Mouse (Mus musculus): ENCODE measurements around the gene Krt25.

Gene Krt25

GRCm38 (mm10) chr11:99279986-99280385 is 42.8 kb downstream of the Krt25 start:
- DNase-seq (ENCODE audit: inconsistent ontology term): no peak

DNA sequence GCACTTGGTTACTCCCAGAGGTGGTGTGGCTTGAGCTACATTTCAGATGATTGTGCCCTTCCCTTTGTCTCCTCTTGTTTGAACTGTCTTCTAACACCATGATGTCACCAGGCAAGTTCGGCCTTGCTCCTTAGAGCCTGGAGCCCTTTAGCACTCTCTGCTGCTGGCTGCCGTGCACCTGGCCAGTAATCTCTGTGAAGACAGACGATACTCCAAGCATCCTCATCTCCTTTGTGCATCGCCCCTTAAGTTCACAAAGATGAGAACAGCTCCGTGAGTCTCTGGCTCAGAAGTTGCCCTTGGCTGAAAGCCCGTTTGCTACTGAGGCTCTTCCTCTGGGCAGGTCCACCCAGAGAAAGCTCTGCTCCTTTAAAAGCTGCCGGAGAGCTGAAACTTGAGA is 46.0 kb downstream of the Krt25 start:
- DNase-seq (ENCODE audit: inconsistent ontology term): no peak

DNA sequence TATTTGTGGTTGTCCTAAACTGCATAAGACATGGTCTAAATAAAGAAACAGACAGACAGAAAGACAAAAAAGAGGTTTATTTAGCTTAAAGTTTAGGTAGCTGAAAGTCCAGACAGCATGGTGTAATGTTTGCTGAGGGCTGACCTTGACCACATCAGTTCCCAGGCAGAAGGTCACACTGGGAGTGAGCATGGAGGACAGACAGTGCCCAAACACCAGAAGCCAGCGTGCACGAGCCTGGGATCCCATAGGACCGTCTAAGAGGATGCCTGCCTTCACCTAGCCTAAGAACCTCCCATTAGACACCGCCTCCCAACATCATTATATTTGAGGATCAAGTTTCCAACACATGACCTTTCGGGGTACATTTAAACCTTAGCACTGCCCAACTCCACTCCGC is 47.1 kb downstream of the Krt25 start:
- no peak for DNase-seq (ENCODE audit: inconsistent ontology term)

DNA sequence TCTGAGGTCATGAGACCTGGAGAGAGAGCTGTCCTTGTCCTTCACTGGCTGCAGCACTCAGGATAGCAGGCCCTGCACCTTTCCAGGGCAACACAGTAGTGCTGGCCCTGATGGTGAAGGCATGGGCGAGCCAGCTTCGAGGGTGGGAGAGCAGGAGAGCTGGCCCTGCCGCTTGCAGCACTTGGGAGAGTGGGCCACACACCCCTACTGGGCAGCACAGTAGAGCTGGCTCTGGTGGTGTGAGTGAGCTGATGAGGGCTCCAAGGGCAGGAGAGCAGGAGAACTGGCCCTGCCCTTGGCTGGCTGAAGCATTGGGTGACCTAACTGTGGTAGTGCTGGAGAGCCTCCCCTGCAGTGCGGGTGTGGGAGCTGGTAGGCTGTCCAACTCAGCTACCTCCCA is 50.0 kb downstream of the Krt25 start:
- DNase-seq (ENCODE audit: inconsistent ontology term): no peak

DNA sequence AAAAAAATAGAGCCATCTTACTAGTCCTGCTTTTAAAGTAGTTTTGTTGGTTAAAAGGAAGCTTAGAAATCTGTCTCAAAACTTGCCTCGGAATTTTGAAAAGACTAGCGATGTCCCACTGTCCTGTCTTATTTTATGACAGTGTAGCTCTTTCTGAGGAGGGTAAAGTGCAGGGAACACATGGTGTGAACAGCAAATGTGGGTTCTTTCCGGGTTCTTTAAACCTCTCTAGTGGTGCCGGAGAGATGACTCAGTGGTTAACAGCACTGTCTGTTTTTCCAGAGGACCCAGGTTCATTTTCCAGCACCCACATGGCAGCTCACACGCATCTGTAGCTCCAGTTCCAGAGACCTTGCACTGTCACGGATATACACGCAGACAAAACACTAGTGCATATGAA is 53.6 kb downstream of the Krt25 start:
- DNase-seq (ENCODE audit: inconsistent ontology term): no peak

GRCm38 (mm10) chr11:99265796-99266195 is 57.0 kb downstream of the Krt25 start:
- no peak for DNase-seq (ENCODE audit: inconsistent ontology term)

All from Muller cell, postnatal 12 days (primary cell).